Mouse (Mus musculus) MEL (cell line): ENCODE results near the gene Lipk. TPM values are rescaled to one million over a fixed set of nuclear protein-coding genes. Genes with fewer than 3 reads are reported as not detected.

ENCODE experiments used
- DNase-seq: peaks from one replicate; pipeline ENCODE4 v3.0.0; 2011; ENCODE audit warnings: low read depth, low spot score
- H3K27ac ChIP-seq: 2 replicates; pipeline ENCODE4 v1.5.1; 2012; ENCODE audit warnings: low read depth, mild to moderate bottlenecking, control low read depth, low read length, moderate library complexity; ENCODE audit not compliant: control insufficient read depth
- H3K27me3 ChIP-seq, 2 experiments: fragments of 150-350 bp in 1 of 2; sonication (generic) in 1 of 2; 2 replicates each; pipeline ENCODE4 v1.6.1; 2012; ENCODE audit warnings: low read length in 2 of 2, mild to moderate bottlenecking in 2 of 2, improper control_type of control experiment in 1 of 2, moderate library complexity in 1 of 2; ENCODE audit not compliant: insufficient read depth in 2 of 2, control insufficient read depth in 1 of 2
- H3K36me3 ChIP-seq, 2 experiments: 2 replicates each; pipeline ENCODE4 v1.6.1; 2012 to 2014; ENCODE audit warnings: low read length in 2 of 2, improper control_type of control experiment in 1 of 2, inconsistent platforms in 1 of 2, mild to moderate bottlenecking in 1 of 2; ENCODE audit not compliant: insufficient read depth in 2 of 2, control insufficient read depth in 1 of 2
- H3K4me1 ChIP-seq, 2 experiments: fragments of 150-350 bp in 1 of 2; sonication (generic) in 1 of 2; 2 replicates each; pipeline ENCODE4 v1.6.1; 2012; ENCODE audit warnings: low read length in 2 of 2, improper control_type of control experiment in 1 of 2, mild to moderate bottlenecking in 1 of 2; ENCODE audit not compliant: insufficient read depth in 2 of 2, control insufficient read depth in 1 of 2
- H3K4me3 ChIP-seq, 2 experiments: fragments of 150-350 bp in 1 of 2; sonication (generic) in 1 of 2; 2 replicates each; pipeline ENCODE4 v1.5.1; 2012; ENCODE audit warnings: low read depth in 2 of 2, low read length in 2 of 2, mild to moderate bottlenecking in 2 of 2, moderate library complexity in 2 of 2, control low read depth in 1 of 2, improper control_type of control experiment in 1 of 2; ENCODE audit not compliant: control insufficient read depth in 1 of 2, insufficient read depth in 1 of 2
- H3K79me2 ChIP-seq: 2 replicates; pipeline ENCODE4 v1.6.1; 2012; ENCODE audit warnings: mild to moderate bottlenecking, low read length, moderate library complexity; ENCODE audit not compliant: control insufficient read depth, poor library complexity, insufficient read depth
- H3K9ac ChIP-seq: 2 replicates; pipeline ENCODE4 v1.6.1; 2012; ENCODE audit warnings: low read depth, mild to moderate bottlenecking, control low read depth, low read length, moderate library complexity; ENCODE audit not compliant: control insufficient read depth, poor library complexity, severe bottlenecking
- H3K9me3 ChIP-seq: fragments of 150-350 bp; sonication (generic); replicated peaks from 2 replicates; pipeline ENCODE4 v1.6.1; 2012; ENCODE audit warnings: mild to moderate bottlenecking, low read length, improper control_type of control experiment, moderate library complexity; ENCODE audit not compliant: insufficient read depth
- BHLHE40 ChIP-seq: IDR thresholded peaks from 2 replicates; pipeline ENCODE4 v1.6.1; 2012; ENCODE audit warnings: low read depth, mild to moderate bottlenecking, inconsistent platforms, low read length, improper control_type of control experiment, borderline replicate concordance
- CHD2 ChIP-seq: IDR thresholded peaks from 2 replicates; pipeline ENCODE4 v1.6.1; 2011; ENCODE audit warnings: low read length, improper control_type of control experiment
- CTCF ChIP-seq, 3 experiments: IDR thresholded peaks in 2 of 3; conservative IDR thresholded peaks in 1 of 3; 2 replicates each; pipeline ENCODE4 v1.5.1; 2011 to 2012; ENCODE audit warnings: low read length in 3 of 3, low read depth in 2 of 3, mild to moderate bottlenecking in 2 of 3, improper control_type of control experiment in 1 of 3, inconsistent platforms in 1 of 3, mixed read lengths in 1 of 3, moderate library complexity in 1 of 3; ENCODE audit not compliant: control insufficient read depth in 1 of 3, insufficient read depth in 1 of 3, poor library complexity in 1 of 3, severe bottlenecking in 1 of 3
- E2F4 ChIP-seq: IDR thresholded peaks from 2 replicates; pipeline ENCODE4 v1.6.1; 2011; ENCODE audit warnings: low read depth, low read length, improper control_type of control experiment, borderline replicate concordance
- GATA1 ChIP-seq: IDR thresholded peaks from 2 replicates; pipeline ENCODE4 v1.6.1; 2011; ENCODE audit warnings: low read depth, low read length, improper control_type of control experiment
- HCFC1 ChIP-seq: IDR thresholded peaks from 2 replicates; pipeline ENCODE4 v1.6.1; 2012; ENCODE audit warnings: low read depth, mild to moderate bottlenecking, inconsistent platforms, low read length, improper control_type of control experiment, moderate library complexity
- MEF2A ChIP-seq: IDR thresholded peaks from 2 replicates; pipeline ENCODE4 v1.6.1; 2014; ENCODE audit warnings: low read depth, mild to moderate bottlenecking, inconsistent platforms, low read length, improper control_type of control experiment; ENCODE audit not compliant: poor library complexity, insufficient replicate concordance, severe bottlenecking; ENCODE audit errors: extremely low read depth
- MYB ChIP-seq: IDR thresholded peaks from 2 replicates; pipeline ENCODE4 v1.6.1; 2011; ENCODE audit warnings: mild to moderate bottlenecking, low read depth, low read length, improper control_type of control experiment
- NELFE ChIP-seq: IDR thresholded peaks from 2 replicates; pipeline ENCODE4 v1.6.1; 2011; ENCODE audit warnings: low read depth, low read length, improper control_type of control experiment
- NRF1 ChIP-seq: IDR thresholded peaks from 2 replicates; pipeline ENCODE4 v1.6.1; 2014; ENCODE audit warnings: low read depth, mild to moderate bottlenecking, inconsistent platforms, low read length, improper control_type of control experiment, moderate library complexity; ENCODE audit not compliant: poor library complexity, insufficient read depth, severe bottlenecking
- POLR2A ChIP-seq, 2 experiments: IDR thresholded peaks; 2 replicates each; pipeline ENCODE4 v1.6.1; 2011 to 2012; ENCODE audit warnings: low read length in 2 of 2, mild to moderate bottlenecking in 2 of 2, control low read depth in 1 of 2, improper control_type of control experiment in 1 of 2, low read depth in 1 of 2, moderate library complexity in 1 of 2; ENCODE audit not compliant: control insufficient read depth in 1 of 2, insufficient read depth in 1 of 2, poor library complexity in 1 of 2
- RCOR1 ChIP-seq: IDR thresholded peaks from 2 replicates; pipeline ENCODE4 v1.6.1; 2012; ENCODE audit warnings: low read depth, mild to moderate bottlenecking, inconsistent platforms, low read length, improper control_type of control experiment
- USF2 ChIP-seq, 2 experiments: IDR thresholded peaks; 2 replicates each; pipeline ENCODE4 v1.6.1; 2011 to 2012; ENCODE audit warnings: improper control_type of control experiment in 2 of 2, low read length in 2 of 2, borderline replicate concordance in 1 of 2, inconsistent platforms in 1 of 2, low read depth in 1 of 2, mild to moderate bottlenecking in 1 of 2; ENCODE audit not compliant: insufficient read depth in 1 of 2
- ZKSCAN1 ChIP-seq: IDR thresholded peaks from 2 replicates; pipeline ENCODE4 v1.6.1; 2012; ENCODE audit warnings: low read depth, mild to moderate bottlenecking, inconsistent platforms, low read length, improper control_type of control experiment, moderate library complexity
- ZMIZ1 ChIP-seq: IDR thresholded peaks from 2 replicates; pipeline ENCODE4 v1.6.1; 2012; ENCODE audit warnings: low read depth, mild to moderate bottlenecking, inconsistent platforms, low read length, improper control_type of control experiment, moderate library complexity
- polyA plus RNA-seq, 2 experiments: library from polyadenylated mRNA; stranded (reverse) in 1 of 2; unstranded in 1 of 2; fragments of >175 nt in 1 of 2; fragments of >200 nt in 1 of 2; gene quantifications; 2 replicates each; pipeline versions ENCODE4 v1.2.1 to v1.2.4; 2012; ENCODE audit warnings: low replicate concordance in 2 of 2, low read depth in 1 of 2; ENCODE audit not compliant: insufficient read length in 2 of 2, insufficient read depth in 1 of 2, missing spikeins in 1 of 2
- total RNA-seq: library from RNA; depleted of rRNA; stranded (reverse); fragments of 300-350 nt; gene quantifications from 2 replicates; pipeline ENCODE4 v1.2.3, GENCODE M21; 2012

Gene Lipk
- total and polyA plus RNA-seq, 3 experiments, result not detected

DNA sequence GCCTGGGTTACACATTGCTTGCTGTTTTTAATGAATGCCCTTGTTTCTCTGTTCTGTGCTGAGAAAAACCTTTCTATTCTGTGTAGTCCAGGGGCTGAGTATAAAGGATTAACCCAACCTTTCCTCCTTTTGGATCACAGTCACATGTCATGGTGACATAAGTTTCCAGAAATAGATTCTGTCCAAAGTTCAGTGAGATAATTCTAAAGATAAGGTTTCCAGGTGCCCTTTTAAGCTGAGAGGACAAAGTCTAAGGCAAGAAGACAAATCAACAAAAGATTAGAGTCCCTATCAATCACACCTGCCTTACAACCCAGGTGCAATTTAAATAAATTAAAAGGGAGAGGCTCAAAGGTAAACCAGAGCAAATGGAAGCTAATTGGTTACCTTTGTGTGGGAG, 66.1 kb downstream of the Lipk start:
- Histone ChIP-seq H3K9me3 (no peaks in the 10 kb centered on the region), H3K4me1 (no peaks in the 10 kb centered on the region), H3K9ac (no peak overlapping the region), H3K36me3 (no peaks in the 10 kb centered on the region), H3K27me3 (no peaks in the 10 kb centered on the region; a peak in 1 of 4 replicates), H3K27ac (no peak overlapping the region), H3K4me3 (no peak overlapping the region), H3K79me2 (no peaks in the 10 kb centered on the region)
- no peak for TF ChIP-seq NELFE
- no peak for TF ChIP-seq ZMIZ1
- TF ChIP-seq MEF2A, result no peak
- TF ChIP-seq MYB, result no peak
- TF ChIP-seq RCOR1, result no peak
- no peak for TF ChIP-seq POLR2A (IDR thresholded peaks at IDR 0.05; ENCODE audit: control insufficient read depth in 1 of 2, insufficient read depth in 1 of 2, low read depth in 1 of 2, low read length in 2 of 2, poor library complexity in 1 of 2)
- no peak for TF ChIP-seq E2F4
- no peak for DNase-seq

DNA sequence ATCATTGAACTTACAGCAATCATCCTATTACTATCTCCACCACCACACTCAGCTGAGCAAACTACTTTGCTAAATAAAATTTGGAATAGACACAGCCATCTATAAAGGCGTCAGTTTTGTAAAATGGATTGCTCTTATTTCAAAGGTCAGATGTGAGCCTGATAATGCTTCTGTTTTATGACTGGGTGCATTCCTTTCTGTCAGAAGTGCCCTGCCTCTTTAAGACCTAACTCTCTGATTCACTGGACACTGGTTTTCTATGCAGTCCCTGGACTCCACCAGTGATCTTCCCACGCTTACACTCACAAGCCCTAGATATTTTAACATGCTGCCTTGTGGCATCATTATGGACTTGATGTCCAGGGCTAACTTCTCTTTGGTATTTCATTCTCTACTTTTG, 70.0 kb downstream of the Lipk start:
- H3K4me1 ChIP-seq, result no peaks in the 10 kb centered on the region
- no peak for TF ChIP-seq CHD2
- TF ChIP-seq RCOR1, result no peak
- no peak for TF ChIP-seq NRF1
- no peak for TF ChIP-seq GATA1
- TF ChIP-seq BHLHE40, result no peak
- TF ChIP-seq ZKSCAN1, result no peak
- TF ChIP-seq CTCF (IDR thresholded peaks at IDR 0.05 in 2 of 3, conservative IDR thresholded peaks at IDR 0.05 in 1 of 3; ENCODE audit: control insufficient read depth in 1 of 3, insufficient read depth in 1 of 3, low read depth in 2 of 3, low read length in 3 of 3, poor library complexity in 1 of 3, severe bottlenecking in 1 of 3), result no peak
- TF ChIP-seq USF2 (IDR thresholded peaks at IDR 0.05; ENCODE audit: borderline replicate concordance in 1 of 2, insufficient read depth in 1 of 2, low read depth in 1 of 2, low read length in 2 of 2), result no peak
- no peak for TF ChIP-seq HCFC1
- TF ChIP-seq ZMIZ1, result no peak
- TF ChIP-seq POLR2A (IDR thresholded peaks at IDR 0.05; ENCODE audit: control insufficient read depth in 1 of 2, insufficient read depth in 1 of 2, low read depth in 1 of 2, low read length in 2 of 2, poor library complexity in 1 of 2), result no peak
- no peaks in the 10 kb centered on the region for H3K27me3 ChIP-seq
- H3K9ac ChIP-seq, result no peak overlapping the region
- no peaks in the 10 kb centered on the region for H3K36me3 ChIP-seq
- H3K9me3 ChIP-seq, result no peaks in the 10 kb centered on the region
- H3K27ac ChIP-seq, result no peak overlapping the region
- H3K79me2 ChIP-seq, result no peaks in the 10 kb centered on the region
- DNase-seq, result no peak
- H3K4me3 ChIP-seq, result no peak overlapping the region
